In genomic region chr5:121313764-121314474, GRCm38 (mm10) we compare ENCODE assay signal across 14 mouse cellular contexts.
DNase-seq lines count a peak whose midpoint lies in the region; ATAC-seq lines count a peak whose summit lies in the region.
"Had no signal": no experiment of that assay in that cellular context is flagged by ENCODE, and none has a peak within 500 bp of the region (broad histone marks: within the 10 kb centered on the region; RNA-seq: fewer than 3 reads in every experiment).

No protein-coding gene starts in this region.

- intact Hi-C loops in left cerebral cortex, postnatal 36 days (cut with DNase I), result no loop called here

- ATAC-seq in cerebellum, adult (ENCODE audit: insufficient number of reproducible peaks, low FRiP score, low TSS enrichment), result no peak
- ATAC-seq: CD4-positive, CD25-positive, alpha-beta regulatory T cell, adult 4 months; inflammation-experienced regulatory T-cells, adult 6 months; midbrain, embryonic 15.5 days had no signal

- peak; percentile 40 for DNase-seq in cerebellum, adult 11 months
- DNase-seq in left cerebral cortex, adult 9 months (ENCODE audit: low spot score in 2 of 2), result peak; percentile 38 to 44
- no peak for DNase-seq in left cerebral cortex, postnatal 36 days (ENCODE audit: low spot score in 2 of 2)
- DNase-seq in cerebellum, postnatal 36 days, result peak; percentile 45 to 49
- peak; percentile 37 to 73 for DNase-seq in layer of hippocampus, postnatal 14 days (ENCODE audit: low spot score in 2 of 2)
- DNase-seq in adipocyte (ENCODE audit: low spot score), result no peak
- no peak for DNase-seq in retina, embryonic 14.5 days (ENCODE audit: low spot score)
- DNase-seq: gastrocnemius, postnatal 25 days; lung, postnatal 10 days; thymus, postnatal 4 days had no signal

Comparison
In these comparisons a context has a peak if more than half of its experiments do, and no peak if none do; other contexts are left out.
1. DNase-seq: peak in cerebellum, adult 11 months (single experiment), left cerebral cortex, adult 9 months (2 of 2), cerebellum, postnatal 36 days (2 of 2) and layer of hippocampus, postnatal 14 days (2 of 2); none in left cerebral cortex, postnatal 36 days (0 of 2), adipocyte (single experiment) and retina, embryonic 14.5 days (single experiment).